Mouse (Mus musculus): ENCODE data around the gene Atf1. TPM values are rescaled to one million over a fixed set of nuclear protein-coding genes. Genes with fewer than 3 reads are reported as not detected.
A peak's percentile ranks its signal among the peaks of the same experiment; 100 is the strongest.
"Not testable (repeated sequence)": the region's sequence is repeated elsewhere in the genome, so short reads cannot be mapped to it uniquely, and the experiment has no call there.

Atf1 gene
- polyA plus RNA-seq, 1 experiment from 2014 or later: 47.4 TPM

DNA sequence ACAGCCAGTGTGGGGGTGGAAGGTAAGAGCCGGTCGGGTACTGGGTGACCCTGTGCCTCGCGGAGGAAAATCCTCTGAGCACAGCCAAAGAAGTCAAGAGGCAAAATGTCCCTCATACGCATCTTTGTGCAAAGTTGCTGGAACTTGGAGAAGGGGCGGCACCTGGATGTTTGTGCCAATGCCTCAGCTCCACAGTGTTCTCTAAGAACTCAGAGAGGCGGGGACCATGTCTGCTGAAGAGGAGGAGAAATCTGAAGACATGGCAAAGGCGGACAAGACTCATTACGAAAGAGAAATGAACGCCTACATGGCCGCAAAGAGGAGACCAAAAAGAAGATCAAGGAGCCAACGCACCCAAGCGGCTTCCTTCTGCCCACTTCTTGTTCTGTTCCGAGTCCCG is 73.9 kb downstream of the Atf1 start:
- Histone ChIP-seq H3K27me3 (replicated peaks; ENCODE audit: control insufficient read depth, insufficient read depth, low read length) (no peaks in the 10 kb centered on the region), H3K9me3 (ENCODE audit: control insufficient read depth, low read length) (no peaks in the 10 kb centered on the region), H3K36me3 (ENCODE audit: control insufficient read depth, insufficient read depth, low read length) (no peaks in the 10 kb centered on the region), H3K4me2 (ENCODE audit: low read length) (no peak overlapping the region), H3K9ac (ENCODE audit: low read length) (no peak overlapping the region), H3K4me1 (replicated peaks; ENCODE audit: control insufficient read depth, insufficient read depth, low read length) (no peaks in the 10 kb centered on the region; the same call in 1 of the 2 replicates), H3K27ac (ENCODE audit: low read depth) (no peak overlapping the region), H3K4me3 (ENCODE audit: low read depth, low read length) (no peak overlapping the region)
- no peak for ATAC-seq (replicated peaks; ENCODE audit: low FRiP score, low TSS enrichment, low read depth)
- WGBS: 89% methylated on average over 15 of the region's 15 CpGs
- no peak for DNase-seq (ENCODE audit: low spot score)

DNA sequence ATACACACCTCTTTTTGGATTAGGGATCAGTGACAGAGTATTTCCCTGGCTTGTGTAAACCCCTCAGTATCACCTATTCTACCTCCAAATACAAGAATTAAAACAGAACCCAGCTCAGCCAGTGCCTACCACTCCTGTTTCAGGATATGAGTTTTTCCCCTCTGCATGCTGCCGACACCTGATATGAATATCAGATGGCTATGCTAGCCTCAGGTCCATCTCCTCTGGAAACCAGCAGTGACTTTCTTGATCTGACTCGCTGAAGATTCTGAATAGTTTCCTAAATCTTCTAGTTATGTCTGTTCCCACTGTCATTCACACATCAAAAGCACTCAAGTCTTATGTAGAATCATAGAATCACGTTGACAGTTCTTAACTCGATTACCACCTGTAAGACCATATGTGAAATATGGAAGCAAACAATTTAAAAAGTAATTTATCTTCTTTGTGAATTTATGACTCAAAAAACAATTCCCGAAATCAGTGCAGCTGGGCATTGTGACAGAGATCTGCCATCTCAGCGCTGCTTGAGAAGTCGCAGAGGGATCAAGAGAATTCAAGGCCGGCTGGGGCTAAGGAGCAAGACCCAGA is 75.9 kb downstream of the Atf1 start:
- Histone ChIP-seq H3K4me1 (replicated peaks; ENCODE audit: control insufficient read depth, insufficient read depth, low read length) (no peaks in the 10 kb centered on the region; the same call in 1 of the 2 replicates), H3K4me3 (ENCODE audit: low read depth, low read length) (peak overlapping the region; percentile 50; the same call in 1 of the 2 replicates), H3K9ac (ENCODE audit: low read length) (no peak overlapping the region), H3K9me3 (ENCODE audit: control insufficient read depth, low read length) (no peaks in the 10 kb centered on the region), H3K27ac (ENCODE audit: low read depth) (0 out of 2 replicates have a peak overlapping the region, but pooled peaks have one; percentile 84), H3K27me3 (replicated peaks; ENCODE audit: control insufficient read depth, insufficient read depth, low read length) (no peaks in the 10 kb centered on the region), H3K4me2 (ENCODE audit: low read length) (peak overlapping the region; percentile 85), H3K36me3 (ENCODE audit: control insufficient read depth, insufficient read depth, low read length) (no peaks in the 10 kb centered on the region)
- ATAC-seq (replicated peaks; ENCODE audit: low FRiP score, low TSS enrichment, low read depth) (no peak), DNase-seq (ENCODE audit: low spot score) (no peak)
- WGBS: 56% methylated on average over 8 of the region's 8 CpGs

DNA sequence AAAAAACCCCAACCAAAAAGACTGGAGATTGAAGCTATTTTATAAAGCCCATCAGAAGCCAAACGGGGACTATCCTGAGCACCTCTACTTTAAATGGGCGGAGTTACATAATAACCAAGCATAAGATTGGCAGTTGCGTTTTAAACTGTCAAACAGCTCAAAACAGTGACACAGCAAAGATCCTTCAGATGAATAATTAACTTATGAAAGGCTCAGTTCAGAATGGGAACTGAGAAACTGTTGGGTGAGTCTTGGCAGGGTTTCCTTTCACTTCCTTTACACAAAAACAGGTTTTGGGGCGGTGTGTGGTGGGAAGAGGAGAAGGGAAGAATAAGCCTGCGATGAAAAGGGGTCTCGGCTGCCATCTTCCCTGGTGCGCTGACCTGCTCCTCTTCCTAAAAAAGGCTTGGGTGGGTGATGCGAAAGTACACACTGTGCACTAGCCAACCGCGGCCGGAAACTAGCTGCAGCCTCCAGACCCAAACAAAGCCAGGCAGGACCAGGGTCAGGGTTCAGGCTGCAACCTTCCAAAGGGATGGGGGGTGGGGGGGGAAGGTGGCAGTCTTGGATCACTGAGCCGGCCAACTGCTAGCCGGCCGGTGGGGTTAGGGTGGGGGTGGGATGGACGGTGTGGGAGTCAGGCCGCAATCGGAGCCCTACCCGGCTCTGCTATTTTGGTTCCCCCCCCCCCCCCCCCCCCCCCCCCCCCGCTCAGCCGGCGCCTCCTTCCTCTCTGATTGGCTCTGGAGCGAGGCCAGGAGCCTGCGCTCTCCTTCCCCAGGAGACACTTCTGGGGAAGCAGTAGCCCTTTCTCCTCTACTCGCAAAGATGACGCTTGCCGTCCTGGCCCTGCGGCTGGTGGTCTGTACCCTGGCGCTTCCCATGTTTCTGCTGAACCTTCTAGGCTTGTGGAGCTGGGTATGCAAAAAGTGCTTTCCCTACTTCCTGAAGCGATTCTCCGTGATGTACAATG is 76.7 kb downstream of the Atf1 start, which contains the start of gene Mettl7a1:
TSS of gene Mettl7a1 (plus strand) at position 122 of the 973 bp plus-strand sequence.
- peak; percentile 90 for DNase-seq (ENCODE audit: low spot score)
- no peaks in the 10 kb centered on the region; the same call in 1 of the 2 replicates for H3K4me1 ChIP-seq (replicated peaks; ENCODE audit: control insufficient read depth, insufficient read depth, low read length)
- H3K9me3 ChIP-seq (ENCODE audit: control insufficient read depth, low read length): no peaks in the 10 kb centered on the region
- peak within 1 kb of the TSS; percentile 50 for H3K4me3 ChIP-seq (ENCODE audit: low read depth, low read length)
- peak within 1 kb of the TSS; percentile 54 for H3K9ac ChIP-seq (ENCODE audit: low read length)
- H3K27ac ChIP-seq (ENCODE audit: low read depth): peak within 1 kb of the TSS; percentile 84
- peak within 1 kb of the TSS; percentile 85 for H3K4me2 ChIP-seq (ENCODE audit: low read length)
- H3K36me3 ChIP-seq (ENCODE audit: control insufficient read depth, insufficient read depth, low read length): no peaks in the 10 kb centered on the region
- ATAC-seq (replicated peaks; ENCODE audit: low FRiP score, low TSS enrichment, low read depth): peak; percentile 75; the same call in 1 of the 2 replicates
- WGBS: 4% methylated on average over 18 of the region's 30 CpGs
- no peaks in the 10 kb centered on the region for H3K27me3 ChIP-seq (replicated peaks; ENCODE audit: control insufficient read depth, insufficient read depth, low read length)

DNA sequence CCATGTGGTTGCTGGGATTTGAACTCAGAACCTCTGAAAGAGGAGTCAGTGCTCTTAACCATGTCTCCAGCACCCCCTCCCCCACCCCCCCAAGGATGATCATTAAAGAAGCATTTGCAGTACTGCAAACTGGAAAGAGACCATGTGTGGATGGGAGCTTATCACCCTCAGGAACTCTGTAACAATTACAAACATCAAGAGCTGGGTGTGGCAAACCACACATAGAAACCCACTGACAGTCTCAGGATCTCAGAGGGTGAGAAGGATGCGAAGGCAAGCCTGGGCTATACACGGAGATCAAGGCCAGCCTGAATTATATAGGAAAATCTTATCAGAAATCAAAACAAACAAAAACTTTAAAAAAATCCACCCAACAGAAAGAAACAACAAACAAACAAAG is 78.6 kb downstream of the Atf1 start:
- Histone ChIP-seq H3K4me3 (ENCODE audit: low read depth, low read length) (no peak overlapping the region), H3K9ac (ENCODE audit: low read length) (no peak overlapping the region), H3K36me3 (ENCODE audit: control insufficient read depth, insufficient read depth, low read length) (no peaks in the 10 kb centered on the region), H3K27ac (ENCODE audit: low read depth) (no peak overlapping the region), H3K4me2 (ENCODE audit: low read length) (no peak overlapping the region), H3K4me1 (replicated peaks; ENCODE audit: control insufficient read depth, insufficient read depth, low read length) (no peaks in the 10 kb centered on the region; the same call in 1 of the 2 replicates), H3K9me3 (ENCODE audit: control insufficient read depth, low read length) (no peaks in the 10 kb centered on the region), H3K27me3 (replicated peaks; ENCODE audit: control insufficient read depth, insufficient read depth, low read length) (no peaks in the 10 kb centered on the region)
- WGBS: 86% methylated on average over 2 of the region's 2 CpGs
- ATAC-seq (replicated peaks; ENCODE audit: low FRiP score, low TSS enrichment, low read depth) (no peak), DNase-seq (ENCODE audit: low spot score) (no peak)

DNA sequence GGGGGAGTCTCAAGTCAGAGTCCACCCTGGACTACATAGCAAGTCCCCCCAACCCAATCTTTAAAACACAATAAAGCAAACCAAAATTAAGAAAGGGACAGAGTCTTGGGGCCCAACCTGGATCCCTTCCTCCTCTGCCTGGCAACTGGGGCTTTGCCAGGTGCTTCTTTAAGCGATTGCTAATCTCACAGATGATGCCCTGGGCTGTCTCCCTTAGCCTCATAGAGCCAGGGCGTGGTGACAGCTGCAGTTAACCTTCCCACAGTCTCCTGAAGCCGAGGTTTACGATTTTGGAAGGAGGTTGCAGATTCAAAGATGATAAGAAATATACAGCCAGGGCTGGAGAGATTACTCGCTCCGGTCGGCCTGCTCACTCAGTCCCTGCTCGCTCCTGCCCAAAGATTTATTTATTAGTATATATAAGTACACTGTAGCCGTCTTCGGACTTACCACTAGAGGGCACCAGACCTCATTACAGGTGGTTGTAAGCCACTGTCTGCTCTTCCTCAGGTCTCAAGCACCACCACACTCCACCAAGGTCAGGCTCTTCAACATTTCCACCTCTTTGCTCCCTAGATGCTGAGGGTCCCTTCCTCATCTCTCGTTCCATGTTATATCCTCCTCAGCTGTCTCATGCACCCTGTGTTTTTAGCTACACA is 79.9 kb downstream of the Atf1 start:
- WGBS: 46% methylated on average over 10 of the region's 11 CpGs
- H3K36me3 ChIP-seq (ENCODE audit: control insufficient read depth, insufficient read depth, low read length); H3K4me1 ChIP-seq (replicated peaks; ENCODE audit: control insufficient read depth, insufficient read depth, low read length); DNase-seq (ENCODE audit: low spot score); H3K9me3 ChIP-seq (ENCODE audit: control insufficient read depth, low read length); H3K4me2 ChIP-seq (ENCODE audit: low read length); H3K27me3 ChIP-seq (replicated peaks; ENCODE audit: control insufficient read depth, insufficient read depth, low read length); H3K9ac ChIP-seq (ENCODE audit: low read length); H3K27ac ChIP-seq (ENCODE audit: low read depth); H3K4me3 ChIP-seq (ENCODE audit: low read depth, low read length): not testable (repeated sequence)
- 0 out of 2 replicates have a peak, but pooled peaks have one; percentile 42 for ATAC-seq (replicated peaks; ENCODE audit: low FRiP score, low TSS enrichment, low read depth)

Other genes starting within 250 kb of the Atf1 start
- gene Dip2b, start 189.2 kb upstream of the Atf1 start, polyA plus RNA-seq (2014; fragmentation: Nextera tagmentation; extraction: Ambion mirVana): 15.2 and 15.5 TPM in 2 replicates
- gene Tmprss12, start 53.0 kb downstream of the Atf1 start, polyA plus RNA-seq (2014; fragmentation: Nextera tagmentation; extraction: Ambion mirVana): not detected in 2 replicates
- gene Mettl7a1, start 76.3 kb downstream of the Atf1 start, polyA plus RNA-seq (2014; fragmentation: Nextera tagmentation; extraction: Ambion mirVana): 4.1 and 4.7 TPM in 2 replicates
- gene Mettl7a3, start 107.1 kb downstream of the Atf1 start, polyA plus RNA-seq (2014; fragmentation: Nextera tagmentation; extraction: Ambion mirVana): 0.12 TPM in 1 of 2 replicates, not detected in the other
- not detected in 2 replicates for gene Methig1, start 125.3 kb downstream of the Atf1 start, polyA plus RNA-seq (2014; fragmentation: Nextera tagmentation; extraction: Ambion mirVana)
- gene Mettl7a2, start 125.4 kb downstream of the Atf1 start, polyA plus RNA-seq (2014; fragmentation: Nextera tagmentation; extraction: Ambion mirVana): not detected in 2 replicates
- gene Higd1c, start 136.7 kb downstream of the Atf1 start, polyA plus RNA-seq (2014; fragmentation: Nextera tagmentation; extraction: Ambion mirVana): not detected in 2 replicates
- gene Gm5475, start 194.3 kb downstream of the Atf1 start, polyA plus RNA-seq (2014; fragmentation: Nextera tagmentation; extraction: Ambion mirVana): not detected in 2 replicates
- gene Slc11a2, start 197.3 kb downstream of the Atf1 start, polyA plus RNA-seq (2014; fragmentation: Nextera tagmentation; extraction: Ambion mirVana): 17.6 and 20.6 TPM in 2 replicates
- gene Letmd1, start 241.2 kb downstream of the Atf1 start, polyA plus RNA-seq (2014; fragmentation: Nextera tagmentation; extraction: Ambion mirVana): 38.5 and 40.1 TPM in 2 replicates